Mouse (Mus musculus) granulocyte monocyte progenitor cell, adult 5-6 weeks (primary cell): ENCODE results near the gene Arid3c. TPM values are rescaled to one million over a fixed set of nuclear protein-coding genes. Genes with fewer than 3 reads are reported as not detected.
A peak's percentile ranks its signal among the peaks of the same experiment; 100 is the strongest.

Experiments
- ATAC-seq: replicated peaks from 2 replicates; pipeline ENCODE4 v1.8.0; 2016; ENCODE audit warnings: mild to moderate bottlenecking, moderate TSS enrichment, inconsistent platforms; ENCODE audit not compliant: poor library complexity, severe bottlenecking
- total RNA-seq, 2 experiments: library from RNA; stranded (forward) in 1 of 2; stranded (reverse) in 1 of 2; fragments of 200-712, 200-1000 nt in 1 of 2; fragments of >200 nt in 1 of 2; fragmentation: Nextera tagmentation in 1 of 2; gene quantifications; 2 replicates each; pipeline ENCODE4 v1.2.3; 2014 to 2017

Gene Arid3c
- total RNA-seq, 2 experiments from 2014 or later: not detected

DNA sequence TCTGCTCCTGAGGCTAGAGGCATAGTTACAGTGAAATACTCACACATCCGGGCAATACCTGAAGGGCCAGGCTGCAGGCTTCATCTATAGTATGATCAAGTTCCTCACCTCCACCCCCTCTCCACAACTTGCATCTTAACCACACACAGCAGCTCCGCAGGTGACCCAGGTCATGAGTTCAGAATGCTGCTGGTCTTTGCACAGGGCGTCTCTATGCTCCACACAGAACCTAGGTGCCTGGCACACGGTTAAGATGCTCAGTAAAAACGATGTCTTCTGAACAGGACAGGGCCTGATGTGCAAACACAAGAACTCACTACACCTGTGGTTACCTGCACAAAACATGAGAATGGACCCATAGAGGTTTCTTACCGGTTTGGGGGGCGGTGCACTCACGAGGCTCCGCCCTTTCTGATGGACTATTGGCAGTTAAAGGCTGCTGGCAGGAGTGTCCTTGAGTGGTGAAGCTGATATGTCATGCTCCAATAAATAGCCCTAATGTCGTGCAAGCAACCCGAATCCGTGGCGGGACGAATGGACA, 23.9 kb upstream of the Arid3c start, which contains the start of gene Galt:
TSS of gene Galt (plus strand) at position 432 of the 541 bp plus-strand sequence.
- ATAC-seq: peak; percentile 24

DNA sequence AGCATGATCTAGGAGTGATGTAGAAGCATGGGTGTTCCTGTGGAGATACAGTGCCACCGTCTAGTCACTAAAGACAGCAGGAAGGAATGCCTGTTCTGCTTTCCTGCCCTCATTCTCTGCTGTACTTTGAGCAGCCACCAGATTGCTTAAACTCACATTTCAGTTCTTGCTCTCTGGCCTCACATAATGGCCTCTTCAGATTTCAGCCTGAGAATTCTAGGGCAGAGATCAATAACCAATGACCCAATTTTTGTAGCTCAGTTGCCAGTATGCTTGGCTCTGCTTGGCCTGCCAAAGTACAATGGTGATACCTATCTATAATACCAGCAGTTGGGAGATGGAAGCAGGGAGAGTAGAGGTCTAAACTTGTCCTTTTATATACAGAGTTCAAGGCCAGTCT, 14.1 kb upstream of the Arid3c start:
- no peak for ATAC-seq

DNA sequence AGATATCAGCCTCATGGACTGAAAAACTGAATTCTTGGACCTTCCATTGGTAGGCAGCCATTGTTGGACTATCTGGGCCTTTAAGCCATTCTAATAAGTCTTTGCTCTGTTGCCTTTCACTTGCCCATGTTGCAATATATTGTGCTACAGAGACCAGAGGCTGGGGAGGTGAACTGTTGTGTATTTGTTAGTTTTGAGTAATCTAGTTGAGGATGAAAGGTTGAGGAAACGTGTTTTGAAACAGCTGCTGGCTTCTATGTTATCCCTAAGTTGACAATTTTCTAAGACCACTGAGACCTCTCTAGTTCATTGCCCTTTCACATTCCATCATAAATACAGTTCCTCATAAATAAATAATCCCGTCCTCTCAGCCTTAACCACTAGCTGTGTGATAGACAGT, 13.2 kb upstream of the Arid3c start:
- ATAC-seq: no peak

DNA sequence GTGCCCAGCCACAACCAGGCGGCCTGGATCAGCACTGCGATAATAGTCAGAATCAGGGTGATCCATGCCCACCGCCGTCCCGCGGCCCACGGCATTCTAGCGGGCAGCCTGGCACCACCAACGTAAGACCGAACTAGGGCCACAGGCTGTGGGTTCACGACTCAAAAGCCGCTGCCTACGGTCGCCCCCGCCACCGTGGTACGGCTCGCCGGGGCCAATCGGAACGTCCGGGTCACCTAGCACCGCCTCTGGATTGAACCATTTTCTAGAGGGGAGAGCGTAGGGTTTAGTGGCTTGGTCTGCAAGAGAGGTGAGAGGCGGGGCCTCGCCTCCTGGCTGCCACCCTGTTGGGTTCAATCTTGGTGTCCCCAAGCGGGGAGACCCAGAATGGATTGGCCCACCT, 10.2 kb upstream of the Arid3c start:
- ATAC-seq: peak; percentile 84

DNA sequence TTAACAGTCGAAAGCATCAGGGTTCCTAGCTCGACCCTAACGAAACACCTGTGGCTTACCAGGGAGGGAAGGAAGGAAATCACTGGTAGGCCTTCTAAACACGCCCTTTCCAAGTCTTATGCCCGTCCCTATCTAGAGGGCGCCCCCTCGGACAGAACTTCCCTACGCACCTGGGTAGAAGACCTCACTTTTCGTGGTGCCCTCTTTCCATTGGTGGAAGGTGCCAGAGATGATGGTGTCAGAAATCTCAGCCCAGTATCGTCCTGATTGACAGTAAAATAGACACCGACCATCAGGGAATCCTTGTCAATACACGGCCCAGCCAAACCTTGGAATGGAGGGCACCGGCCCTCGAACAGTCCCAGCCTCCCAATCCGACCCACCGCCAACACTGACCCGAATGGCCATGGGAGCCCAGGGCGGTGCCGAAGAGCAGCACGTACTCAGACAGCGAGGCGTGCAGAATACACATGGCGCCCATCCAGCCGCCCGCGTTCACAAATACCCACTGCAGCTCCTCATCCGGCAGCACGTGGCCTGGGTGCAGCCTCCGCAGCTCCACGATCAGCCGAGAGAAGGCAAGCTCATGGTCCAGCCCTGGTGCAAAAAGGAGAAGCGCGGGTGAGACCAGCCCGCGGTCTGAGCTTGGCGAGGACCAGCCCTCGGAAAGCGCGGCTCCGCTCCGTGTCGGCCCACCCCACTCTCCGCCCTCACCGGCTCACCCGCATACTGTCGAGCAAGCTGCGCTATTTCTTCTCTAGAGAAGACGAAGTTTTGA, 9.6 kb upstream of the Arid3c start:
- ATAC-seq: peak; percentile 70

DNA sequence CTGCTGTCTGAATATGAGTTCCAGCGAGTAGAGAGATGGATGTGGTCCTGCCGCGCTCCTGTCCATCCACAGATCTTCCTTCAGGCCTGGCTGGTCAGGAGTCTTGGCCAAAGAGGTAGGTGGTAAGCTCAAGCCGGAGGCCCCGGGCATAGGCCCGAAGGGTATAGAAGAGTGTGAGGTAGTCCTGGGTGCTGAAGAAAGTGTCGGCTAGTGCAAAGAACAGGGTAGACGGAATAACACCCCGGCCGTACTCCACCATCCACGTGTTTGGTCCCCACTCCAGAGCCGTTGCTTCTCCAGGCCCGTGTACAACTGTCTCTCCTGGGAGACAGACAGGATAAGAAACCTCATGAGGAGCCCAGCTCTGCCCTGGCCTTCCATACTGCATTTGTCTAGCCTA, 8.3 kb upstream of the Arid3c start:
- no peak for ATAC-seq

DNA sequence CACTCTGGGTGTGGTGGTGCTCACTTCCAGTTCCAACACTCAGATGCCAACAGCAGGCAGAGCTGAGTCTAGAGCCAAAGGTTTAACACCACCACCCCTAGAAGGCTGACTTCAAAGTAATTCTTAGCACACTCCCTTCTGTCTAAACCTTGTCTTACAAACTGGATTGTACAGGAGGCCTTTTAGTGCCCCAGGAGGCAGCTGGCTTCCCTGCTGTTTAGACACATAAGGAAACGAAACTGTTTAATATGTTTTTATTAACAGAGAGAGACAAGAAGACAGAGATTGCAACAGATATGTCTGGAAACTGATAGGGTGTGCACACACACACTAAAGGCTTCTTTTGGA, 7.3 kb upstream of the Arid3c start:
- ATAC-seq: peak; percentile 15; the same call in 1 of the 2 replicates

DNA sequence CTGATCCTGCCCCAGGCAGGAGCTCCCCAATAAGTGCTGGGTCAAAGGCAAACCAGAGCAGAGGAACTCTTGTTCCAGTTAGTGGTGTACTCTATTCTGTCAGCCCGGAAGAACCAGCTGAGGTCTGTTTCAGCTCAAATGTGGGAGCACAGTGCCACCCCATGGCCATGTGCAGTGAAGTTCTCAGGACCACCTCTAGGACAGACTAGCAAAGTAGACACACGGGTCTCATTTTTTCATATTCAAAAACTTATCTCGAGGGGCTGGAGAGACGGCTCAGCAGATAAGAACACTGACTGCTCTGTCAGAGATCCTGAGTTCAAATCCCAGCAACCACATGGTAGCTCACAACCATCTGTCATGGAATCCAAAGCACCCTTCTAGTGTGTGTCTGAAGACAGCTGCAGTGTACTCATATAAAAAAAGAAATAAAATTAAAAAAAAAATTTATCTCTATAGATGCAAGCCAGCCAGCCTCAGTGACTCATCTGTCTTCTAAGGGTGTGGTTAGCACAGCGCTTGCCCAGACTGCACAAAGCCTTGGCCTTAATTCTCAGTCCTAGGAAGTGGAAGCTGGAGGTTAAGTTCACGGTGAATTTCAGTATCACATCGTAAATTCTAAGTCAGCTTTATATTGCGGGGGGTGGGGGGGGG, 6.8 kb upstream of the Arid3c start:
- ATAC-seq: peak; percentile 48

DNA sequence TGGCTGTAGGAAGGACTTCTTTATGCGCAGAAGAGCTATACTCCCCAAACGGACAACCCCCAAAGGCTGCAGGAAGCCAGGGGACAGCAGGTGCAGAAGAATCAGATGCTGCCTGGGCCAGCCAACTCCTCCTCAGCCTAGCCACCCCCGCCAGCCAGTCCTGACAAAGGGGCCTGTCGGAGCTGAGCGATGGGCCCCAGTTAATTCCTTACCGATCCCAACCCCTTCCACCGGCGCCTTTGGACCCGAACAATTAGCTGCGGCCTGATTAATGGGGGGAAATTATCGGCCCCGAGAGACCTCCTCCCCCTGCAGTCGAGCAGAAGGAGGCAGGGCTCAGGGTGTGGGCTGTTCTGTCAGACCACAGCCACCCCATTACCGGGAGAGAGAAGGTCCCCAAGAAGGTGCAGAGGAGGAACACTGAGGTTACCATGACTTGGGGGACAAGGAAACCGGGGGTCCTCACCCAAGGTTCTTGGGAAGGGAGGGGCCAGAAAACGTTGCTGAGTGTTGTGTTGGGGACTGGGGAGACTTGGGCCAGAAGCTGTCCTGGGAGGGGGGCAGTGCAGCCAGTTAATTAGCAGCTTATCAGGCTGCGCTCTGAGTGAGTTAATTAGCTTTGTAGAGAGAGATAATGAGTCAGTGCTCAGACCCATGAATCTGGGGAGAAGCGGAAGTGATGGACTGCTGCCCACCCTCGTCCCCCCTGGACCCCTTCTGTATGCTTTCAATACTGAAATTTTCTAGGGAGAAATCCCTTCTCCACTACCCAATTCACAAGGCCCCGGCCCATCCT, 3.9 kb downstream of the Arid3c start:
- ATAC-seq: no peak

DNA sequence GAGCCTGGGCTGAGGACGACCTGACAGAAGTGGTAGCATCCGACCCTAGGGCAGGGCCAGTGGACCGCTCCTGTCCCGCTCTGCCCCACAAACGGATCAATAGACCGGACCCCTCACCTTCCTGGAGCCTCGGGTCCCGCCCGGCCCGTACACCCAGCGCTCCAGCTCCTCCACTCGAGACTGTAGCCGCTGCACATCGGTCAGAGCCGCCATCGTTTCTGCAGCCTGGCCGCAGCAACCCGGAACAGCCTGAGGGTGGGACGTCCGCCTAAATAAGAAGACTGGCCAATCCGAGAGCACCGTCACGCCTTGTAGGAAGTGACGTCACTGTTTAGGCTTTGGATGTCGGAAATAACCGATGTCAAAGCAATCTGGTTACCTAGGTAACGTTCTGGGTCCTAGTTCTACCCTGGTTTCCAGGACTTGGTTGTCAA, 8.0 kb downstream of the Arid3c start, which contains the start of gene Dctn3:
TSS of gene Dctn3 (minus strand) at position 253 of the 434 bp plus-strand sequence.
- ATAC-seq: peak; percentile 98

DNA sequence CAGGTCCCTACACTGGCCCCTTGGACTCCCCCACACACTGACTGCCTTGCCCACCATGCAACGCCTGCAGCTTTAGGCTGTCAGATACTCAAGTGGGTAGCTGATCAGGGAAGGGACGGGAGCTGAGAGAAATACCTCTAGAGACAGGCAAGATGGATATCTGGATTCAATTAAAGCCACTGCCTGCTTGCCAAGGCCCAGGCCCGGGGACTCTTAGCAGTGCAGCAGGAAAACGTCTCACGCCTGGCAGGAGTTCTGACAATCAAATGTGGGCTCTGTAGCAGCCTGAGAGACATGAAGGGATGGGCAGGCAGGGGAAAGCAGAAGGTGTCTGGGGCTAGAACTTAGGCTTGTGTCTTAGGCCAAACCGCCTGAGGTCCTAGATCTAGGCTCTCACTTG, 14.1 kb downstream of the Arid3c start:
- no peak for ATAC-seq

DNA sequence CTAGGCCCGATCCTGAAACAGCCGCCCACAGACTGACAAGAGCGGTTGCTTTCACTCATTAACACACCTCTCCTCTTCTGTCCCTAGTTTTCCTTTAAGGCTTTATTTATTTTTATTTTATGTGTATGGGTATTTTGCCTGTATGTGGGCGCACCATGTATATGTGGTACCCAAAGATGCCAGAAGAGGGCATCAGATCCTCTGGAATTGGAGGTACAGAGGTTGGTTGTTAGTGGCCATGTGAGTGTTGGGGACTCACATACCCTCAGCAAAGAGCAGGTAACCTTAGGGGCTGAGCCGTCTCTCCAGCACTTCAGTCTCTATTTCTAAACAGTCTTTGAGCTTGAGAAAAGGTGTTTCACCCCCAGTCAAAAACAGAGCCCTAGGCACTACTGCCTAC, 15.3 kb downstream of the Arid3c start:
- 0 out of 2 replicates have a peak, but pooled peaks have one; percentile 25 for ATAC-seq

DNA sequence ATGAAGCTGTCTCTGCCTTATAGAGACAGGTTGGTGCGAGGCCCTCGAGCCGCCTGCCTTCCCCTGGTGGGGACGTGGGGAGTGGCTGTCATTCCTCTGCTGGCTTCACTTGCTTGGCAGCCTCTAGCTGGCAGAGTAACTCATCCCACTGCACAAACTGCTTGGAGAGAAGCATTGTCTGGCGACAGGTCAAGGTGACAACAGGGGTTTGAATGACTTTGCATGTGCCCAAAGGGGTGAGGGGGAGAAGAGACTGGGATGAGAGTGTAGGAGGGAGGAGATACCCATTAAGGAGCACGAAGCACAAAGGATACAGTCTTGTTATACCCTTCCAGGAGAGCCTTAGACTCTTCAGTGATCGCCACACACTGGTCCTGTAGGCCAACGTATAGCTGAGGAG, 15.9 kb downstream of the Arid3c start:
- no peak for ATAC-seq

DNA sequence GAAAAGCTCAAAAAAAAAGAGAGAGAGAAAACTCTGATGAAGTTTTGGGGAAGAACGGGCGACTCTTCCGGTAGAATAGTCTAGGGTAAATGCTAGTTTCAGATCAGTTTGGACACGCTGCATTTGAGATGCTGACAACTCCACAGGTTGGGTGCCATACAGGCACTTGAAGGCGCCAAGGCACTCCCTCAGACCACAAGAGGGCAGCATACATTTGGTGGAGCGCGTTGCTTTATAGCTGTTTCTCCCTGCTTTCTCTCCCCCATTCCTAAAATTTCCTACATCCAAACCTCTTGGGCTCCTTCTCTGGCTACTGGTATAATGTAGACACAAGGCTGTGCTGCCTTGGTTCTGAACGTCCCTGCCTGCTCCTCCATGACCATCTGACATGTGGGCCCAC, 16.7 kb downstream of the Arid3c start:
- ATAC-seq: peak; percentile 48

DNA sequence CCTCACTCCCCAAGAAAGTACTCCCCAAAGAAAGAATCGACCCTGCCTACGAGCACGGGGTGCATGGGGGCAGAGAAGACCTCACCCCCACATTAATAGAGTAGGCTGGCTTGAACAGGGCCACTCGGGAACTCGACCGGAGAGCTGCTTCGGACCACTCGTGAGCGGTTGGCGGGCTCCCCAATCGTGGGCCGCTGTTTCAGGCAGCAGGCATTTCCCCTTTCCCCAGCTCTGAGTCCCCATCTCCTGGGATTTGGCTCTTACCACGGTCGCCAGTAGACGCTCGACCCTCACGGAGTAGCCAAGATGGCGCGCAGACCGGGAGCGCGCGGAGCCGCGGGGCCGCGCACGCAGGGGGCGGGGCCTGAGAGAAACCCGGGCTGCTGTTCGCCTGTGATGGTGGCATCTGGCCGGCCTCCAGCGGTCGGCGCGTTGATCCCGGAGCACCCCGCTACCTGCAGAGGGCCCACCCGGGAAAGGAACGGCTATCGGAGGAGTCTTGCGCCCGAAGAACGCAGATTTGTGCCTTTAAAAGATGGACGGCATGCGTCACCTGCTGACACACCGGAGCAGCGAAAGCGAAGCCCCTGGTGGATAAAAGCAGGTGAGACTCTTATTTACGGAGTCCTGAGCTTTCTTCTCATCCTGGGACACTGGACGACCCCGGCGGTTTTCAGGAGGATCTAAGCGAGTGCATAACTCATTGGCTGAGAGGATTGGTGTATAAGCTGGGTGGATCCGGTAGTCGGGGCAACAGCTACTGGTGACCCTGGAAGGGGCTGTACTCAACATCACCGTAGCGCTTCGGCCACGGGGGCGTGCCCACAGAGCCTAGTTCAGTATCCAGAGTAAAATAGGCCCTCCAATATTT, 17.5 kb downstream of the Arid3c start, which contains the start of gene Rpp25l:
TSS of gene Rpp25l (minus strand) at position 338 of the 871 bp plus-strand sequence.
- ATAC-seq: peak; percentile 75

DNA sequence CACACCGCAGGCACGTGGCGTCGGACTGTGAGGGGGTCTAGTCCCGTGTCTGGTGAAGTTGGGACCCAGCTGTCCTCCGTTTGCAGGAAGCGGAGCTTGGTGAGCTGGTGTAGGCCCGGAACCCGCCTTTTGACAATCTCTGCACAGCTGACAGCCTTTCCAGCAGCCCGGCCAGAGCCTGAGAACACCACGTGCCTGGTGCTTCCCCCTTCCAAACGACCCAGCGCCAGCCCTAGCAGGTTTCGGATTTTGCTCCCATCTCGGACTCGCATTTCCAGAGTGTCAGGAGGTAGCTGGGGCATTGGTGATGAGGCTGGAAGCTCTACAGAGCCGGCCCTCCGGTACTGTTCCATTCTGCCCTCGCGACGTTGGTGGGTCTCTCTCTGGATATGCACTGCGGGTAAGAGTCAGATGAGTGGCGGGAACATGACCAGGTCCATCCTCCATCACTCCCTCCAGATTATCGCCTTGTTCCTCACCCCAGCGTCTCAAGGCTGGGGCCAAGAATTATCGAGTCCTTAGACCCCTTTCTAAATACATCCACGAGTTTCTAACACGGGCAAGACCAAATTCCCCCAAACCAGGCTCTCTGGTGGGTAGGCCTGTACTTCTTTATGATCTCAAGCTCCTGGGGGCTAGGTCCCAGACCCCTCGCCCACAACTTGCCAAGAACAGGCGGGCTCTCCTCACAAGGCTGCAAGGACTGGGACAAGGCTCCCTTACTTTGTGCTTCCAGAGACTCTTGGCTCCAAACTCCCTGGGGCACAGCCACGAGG, 18.3 kb downstream of the Arid3c start:
- ATAC-seq: no peak

DNA sequence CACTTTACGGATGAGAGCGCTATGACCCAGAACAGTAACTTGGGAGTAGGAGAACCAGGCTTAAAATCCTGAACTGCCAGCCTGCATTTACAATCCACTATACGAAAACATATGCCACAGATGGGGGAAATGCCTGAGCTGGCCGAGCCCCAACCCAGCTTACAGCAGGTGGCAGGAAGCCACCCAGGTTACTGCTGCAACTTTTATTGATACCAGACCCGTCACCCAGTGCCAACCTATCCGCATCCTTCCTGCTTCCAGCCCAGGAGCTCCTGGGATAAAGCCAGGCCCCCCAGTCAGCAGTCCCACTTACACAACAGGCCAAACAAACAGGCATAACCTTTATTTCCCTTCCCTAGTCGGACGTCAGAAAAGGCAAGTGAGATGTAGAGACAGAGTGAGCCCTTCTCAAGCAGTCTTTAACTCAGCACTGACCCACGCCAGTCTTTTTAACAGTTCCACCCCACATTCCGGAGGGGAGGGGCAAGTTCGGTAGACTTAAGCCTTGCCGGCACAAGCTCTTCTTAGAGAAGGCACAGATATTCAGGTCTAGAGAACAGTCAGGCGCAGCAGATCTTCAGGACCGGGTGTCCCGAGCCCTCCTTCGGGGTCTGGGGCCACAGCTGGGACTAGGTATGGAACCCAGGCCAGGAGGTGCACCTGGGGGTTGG, 19.1 kb downstream of the Arid3c start:
- no peak for ATAC-seq

DNA sequence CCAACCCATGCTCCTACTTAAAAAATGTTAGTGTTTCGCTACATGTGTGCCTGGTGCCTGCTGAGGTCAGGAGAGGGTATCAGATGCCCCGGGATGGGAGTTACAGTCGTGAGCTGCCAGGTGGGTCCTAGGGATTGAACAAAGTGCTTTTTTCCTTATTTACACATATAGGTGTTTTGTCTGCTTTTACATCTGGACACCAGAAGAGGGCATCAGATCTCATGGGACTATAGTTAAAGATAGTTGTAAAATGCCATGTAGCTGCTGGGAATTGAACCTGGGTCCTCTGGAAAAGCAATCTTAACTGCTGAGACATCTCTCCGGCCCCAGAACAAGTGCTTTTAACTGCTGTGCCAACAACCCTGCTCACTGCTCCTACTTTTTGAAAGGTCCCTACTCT, 20.7 kb downstream of the Arid3c start:
- ATAC-seq: no peak
